Mouse (Mus musculus): Measurements from ENCODE around the gene Vcp. TPM values are rescaled to one million over a fixed set of nuclear protein-coding genes. Genes with fewer than 3 reads are reported as not detected.

Vcp gene
- polyA plus RNA-seq (2021; fragmentation: Nextera tagmentation): 183 and 188 TPM in 2 replicates
- long read RNA-seq, experiment 1, transcript Vcp-201 (17 exons, 3,316 nt): major isoform, 403 of 608 reads
- long read RNA-seq, experiment 1, partial matches to known transcripts: 171 of 608 reads
- long read RNA-seq, experiment 1, other reads (novel, unspliced or antisense): 34 of 608 reads
- long read RNA-seq, experiment 2, transcript Vcp-201 (17 exons, 3,316 nt): major isoform, 2,064 of 2,237 reads
- long read RNA-seq, experiment 2, partial matches to known transcripts: 96 of 2,237 reads
- long read RNA-seq, experiment 2, other reads (novel, unspliced or antisense): 77 of 2,237 reads

GRCm38 (mm10) chr4:43000141-43000986, at the start of gene Vcp:
TSS of gene Vcp (minus strand) at chr4:43000507.

GRCm38 (mm10) chr4:43045659-43046302, 45.5 kb upstream of the Vcp start, which contains the start of gene Fam214b:
TSS of gene Fam214b (minus strand) at chr4:43046220.

GRCm38 (mm10) chr4:43031237-43031995, 31.1 kb upstream of the Vcp start, which contains the start of gene Stoml2:
TSS of gene Stoml2 (minus strand) at chr4:43031710.

GRCm38 (mm10) chr4:43025084-43025960, 25.0 kb upstream of the Vcp start, which contains the start of gene Pigo:
TSS of gene Pigo (minus strand) at chr4:43025819.

GRCm38 (mm10) chr4:43010161-43011038, 10.1 kb upstream of the Vcp start, which contains the start of gene Fancg:
TSS of gene Fancg (minus strand) at chr4:43010506.

GRCm38 (mm10) chr4:42969304-42969703, 31.0 kb downstream of the Vcp start, which contains the start of gene 1700022I11Rik:
TSS of gene 1700022I11Rik (plus strand) at chr4:42969604.

GRCm38 (mm10) chr4:42949676-42950051, 50.6 kb downstream of the Vcp start, which contains the start of gene Dnajb5:
TSS of gene Dnajb5 (plus strand) at chr4:42949814.

Other genes with a start within 250 kb of the Vcp start
- 1.3 and 1.5 TPM in 2 replicates for gene Ccl19, start 243.9 kb downstream of the Vcp start, polyA plus RNA-seq (2021; fragmentation: Nextera tagmentation)
- 0.19 and 0.38 TPM in 2 replicates for gene Ccl21a, start 226.5 kb downstream of the Vcp start, polyA plus RNA-seq (2021; fragmentation: Nextera tagmentation)
- gene Fam205a1, start 146.6 kb downstream of the Vcp start, polyA plus RNA-seq (2021; fragmentation: Nextera tagmentation): 0.04 TPM in 1 of 2 replicates, not detected in the other
- gene Gm12394, start 143.7 kb downstream of the Vcp start, polyA plus RNA-seq (2021; fragmentation: Nextera tagmentation): 0.64 TPM in 2 replicates
- gene Fam205c, start 126.3 kb downstream of the Vcp start, polyA plus RNA-seq (2021; fragmentation: Nextera tagmentation): 1.2 and 1.3 TPM in 2 replicates
- gene Phf24, start 83.8 kb downstream of the Vcp start, polyA plus RNA-seq (2021; fragmentation: Nextera tagmentation): 32.3 and 41.2 TPM in 2 replicates
- 27.5 and 37.2 TPM in 2 replicates for gene Dnajb5, start 50.7 kb downstream of the Vcp start, polyA plus RNA-seq (2021; fragmentation: Nextera tagmentation)
- 0.15 and 0.26 TPM in 2 replicates for gene 1700022I11Rik, start 30.9 kb downstream of the Vcp start, polyA plus RNA-seq (2021; fragmentation: Nextera tagmentation)
- 4.7 TPM in 2 replicates for gene Fancg, start 10.0 kb upstream of the Vcp start, polyA plus RNA-seq (2021; fragmentation: Nextera tagmentation)
- 9.8 and 10.1 TPM in 2 replicates for gene Pigo, start 25.3 kb upstream of the Vcp start, polyA plus RNA-seq (2021; fragmentation: Nextera tagmentation)
- 199 and 209 TPM in 2 replicates for gene Stoml2, start 31.2 kb upstream of the Vcp start, polyA plus RNA-seq (2021; fragmentation: Nextera tagmentation)
- gene Fam214b, start 45.7 kb upstream of the Vcp start, polyA plus RNA-seq (2021; fragmentation: Nextera tagmentation): 7.3 and 9.2 TPM in 2 replicates
- gene Unc13b, start 58.4 kb upstream of the Vcp start, polyA plus RNA-seq (2021; fragmentation: Nextera tagmentation): 3.1 and 4.2 TPM in 2 replicates